Mouse (Mus musculus): Measurements from ENCODE around the gene Amot. TPM values are rescaled to one million over a fixed set of nuclear protein-coding genes. Genes with fewer than 3 reads are reported as not detected.

Amot gene
- polyA plus RNA-seq (2021; fragmentation: Nextera tagmentation) = 6.6 and 7.2 TPM in 2 replicates
- long read RNA-seq, experiment 1, partial matches to known transcripts = 0 of 5 reads
- long read RNA-seq, experiment 1, other reads (novel, unspliced or antisense) = 5 of 5 reads
- long read RNA-seq, experiment 2, partial matches to known transcripts = 2 of 5 reads
- long read RNA-seq, experiment 2, other reads (novel, unspliced or antisense) = 3 of 5 reads

DNA sequence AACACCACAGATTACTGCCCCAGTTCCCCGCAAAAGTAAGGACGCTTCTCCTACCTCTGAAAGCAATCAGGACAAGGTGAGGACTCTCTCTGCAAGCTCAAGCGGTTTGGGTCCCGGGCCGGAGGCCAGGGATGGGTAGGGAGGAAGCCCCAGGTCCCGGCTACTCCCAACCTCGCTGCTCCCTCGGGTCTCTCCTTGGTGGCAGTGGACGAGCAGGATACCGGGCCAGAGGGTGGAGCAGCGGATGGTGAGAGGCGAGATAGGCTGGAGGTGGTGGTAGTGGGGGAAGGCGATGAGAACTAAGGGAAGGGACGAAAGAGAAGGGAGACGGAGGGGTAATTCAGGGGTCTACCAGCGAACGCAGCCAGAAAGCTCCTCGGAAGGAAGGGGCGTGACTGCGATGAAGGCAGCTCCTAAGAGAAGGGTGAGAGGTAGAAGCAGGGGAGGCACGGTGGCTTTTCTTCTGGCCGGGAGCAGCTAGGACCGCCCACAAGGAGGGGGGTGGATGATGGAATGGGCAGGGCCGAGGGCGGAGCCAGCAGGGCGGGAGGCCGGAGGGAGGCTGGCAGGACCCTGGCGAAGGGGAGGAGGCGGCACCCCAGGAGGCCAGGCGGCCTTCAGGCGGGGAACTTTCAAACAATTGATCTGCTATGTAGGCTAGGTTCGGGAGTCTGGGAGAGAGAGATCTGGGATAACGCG is at the start of gene Amot:
Gene Amot, minus strand, starts transcription at position 465 of the 699 bp plus-strand sequence.

Other genes starting within 250 kb of the Amot start
- 1.7 and 2.2 TPM in 2 replicates for gene Lhfpl1, start 156.1 kb downstream of the Amot start, polyA plus RNA-seq (2021; fragmentation: Nextera tagmentation)

All from layer of hippocampus, adult 6 months (tissue).